Comparison of ENCODE assay signal across 8 mouse cellular contexts in genomic region chr6:22983769-22984519, GRCm38 (mm10).
DNase-seq lines count a peak whose midpoint lies in the region; ATAC-seq lines count a peak whose summit lies in the region.

No protein-coding gene starts in this region.

- no peak overlapping the region for H3K9ac ChIP-seq in neural tube, embryonic 11.5 days (ENCODE audit: low read length)
- no peak overlapping the region; the same call in 1 of the 2 replicates for H3K9ac ChIP-seq in hindbrain, embryonic 13.5 days
- no peak overlapping the region for H3K9ac ChIP-seq in intestine, embryonic 16.5 days (ENCODE audit: low read depth, low read length)

- H3K4me2 ChIP-seq in neural tube, embryonic 11.5 days (ENCODE audit: low read depth), result 0 out of 2 replicates have a peak overlapping the region, but pooled peaks have one; percentile 7
- H3K4me2 ChIP-seq in hindbrain, embryonic 13.5 days, result peak overlapping the region; percentile 39
- H3K4me2 ChIP-seq in intestine, embryonic 16.5 days (ENCODE audit: low read depth, low read length), result no peak overlapping the region

- intact Hi-C loops in heart, postnatal 36 days (cut with DNase I), result loop anchor here (10.0 kb wide), 1 partner anchor 859 kb away; no protein-coding TSS in a partner anchor

- 14% methylated on average over 9 of the region's 9 CpGs for WGBS in heart, embryonic 10.5 days
- 9% methylated on average over 9 of the region's 9 CpGs for WGBS in neural tube, embryonic 11.5 days
- WGBS in hindbrain, embryonic 13.5 days, result 5% methylated on average over 9 of the region's 9 CpGs
- WGBS in intestine, embryonic 16.5 days, result 7% methylated on average over 9 of the region's 9 CpGs

- H3K4me1 ChIP-seq in heart, embryonic 10.5 days, result no peaks in the 10 kb centered on the region
- no peaks in the 10 kb centered on the region for H3K4me1 ChIP-seq in neural tube, embryonic 11.5 days (ENCODE audit: control insufficient read depth, insufficient read depth, low read length)
- no peaks in the 10 kb centered on the region; the same call in 1 of the 2 replicates for H3K4me1 ChIP-seq in hindbrain, embryonic 13.5 days (replicated peaks)
- no peaks in the 10 kb centered on the region for H3K4me1 ChIP-seq in intestine, embryonic 16.5 days (ENCODE audit: control insufficient read depth, insufficient read depth, low read length)

- no peak for DNase-seq in heart, embryonic 10.5 days (ENCODE audit: low spot score)
- DNase-seq in heart, postnatal 36 days, result no peak
- peak; percentile 13 for DNase-seq in neural tube, embryonic 11.5 days (ENCODE audit: low spot score)
- DNase-seq in neural tube, embryonic 10.5 days (ENCODE audit: extremely low spot score, low spot score), result no peak
- DNase-seq in urinary bladder, postnatal 4 days (ENCODE audit: low spot score in 2 of 2), result no peak

- H3K27ac ChIP-seq in heart, embryonic 10.5 days, result no peak overlapping the region
- H3K27ac ChIP-seq in neural tube, embryonic 11.5 days (ENCODE audit: low read depth, low read length), result no peak overlapping the region
- H3K27ac ChIP-seq in hindbrain, embryonic 13.5 days, result no peak overlapping the region
- no peak overlapping the region for H3K27ac ChIP-seq in intestine, embryonic 16.5 days (ENCODE audit: low read length)

- no peaks in the 10 kb centered on the region for H3K36me3 ChIP-seq in heart, embryonic 10.5 days
- H3K36me3 ChIP-seq in neural tube, embryonic 11.5 days (ENCODE audit: control insufficient read depth, insufficient read depth, low read length), result no peaks in the 10 kb centered on the region
- H3K36me3 ChIP-seq in hindbrain, embryonic 13.5 days, result peaks cover 16% of the 10 kb centered on the region
- no peaks in the 10 kb centered on the region for H3K36me3 ChIP-seq in intestine, embryonic 16.5 days (ENCODE audit: control insufficient read depth, insufficient read depth, low read length)

- peak overlapping the region; percentile 39; the same call in 1 of the 2 replicates for H3K4me3 ChIP-seq in heart, embryonic 10.5 days
- no peak overlapping the region for H3K4me3 ChIP-seq in neural tube, embryonic 11.5 days (ENCODE audit: low read depth, low read length)
- H3K4me3 ChIP-seq in hindbrain, embryonic 13.5 days, result 0 out of 2 replicates have a peak overlapping the region, but pooled peaks have one; percentile 1
- no peak overlapping the region for H3K4me3 ChIP-seq in intestine, embryonic 16.5 days (ENCODE audit: low read length)

- no peaks in the 10 kb centered on the region for H3K27me3 ChIP-seq in heart, embryonic 10.5 days (ENCODE audit: insufficient read depth, poor library complexity, severe bottlenecking)
- H3K27me3 ChIP-seq in neural tube, embryonic 11.5 days (ENCODE audit: control insufficient read depth, insufficient read depth, low read length), result no peaks in the 10 kb centered on the region
- H3K27me3 ChIP-seq in hindbrain, embryonic 13.5 days, result no peaks in the 10 kb centered on the region
- H3K27me3 ChIP-seq in intestine, embryonic 16.5 days (replicated peaks; ENCODE audit: control insufficient read depth, insufficient read depth, low read length), result no peaks in the 10 kb centered on the region

- peak; percentile 73; the same call in 1 of the 2 replicates for ATAC-seq in neural tube, embryonic 11.5 days (ENCODE audit: insufficient read depth, low FRiP score, low TSS enrichment)
- peak; percentile 80 for ATAC-seq in hindbrain, embryonic 13.5 days (ENCODE audit: low FRiP score)
- ATAC-seq in intestine, embryonic 16.5 days, result no peak
- no peak for ATAC-seq in erythroblast, adult 5-6 weeks (replicated peaks; ENCODE audit: low FRiP score, poor library complexity, severe bottlenecking)

- peaks cover 3% of the 10 kb centered on the region; the same call in 1 of the 2 replicates for H3K9me3 ChIP-seq in heart, embryonic 10.5 days
- peaks cover 4% of the 10 kb centered on the region for H3K9me3 ChIP-seq in neural tube, embryonic 11.5 days (ENCODE audit: control insufficient read depth, low read length)
- H3K9me3 ChIP-seq in hindbrain, embryonic 13.5 days, result peaks cover 8% of the 10 kb centered on the region; the same call in 1 of the 2 replicates
- H3K9me3 ChIP-seq in intestine, embryonic 16.5 days (ENCODE audit: control insufficient read depth, low read length), result no peaks in the 10 kb centered on the region

Comparison
In these comparisons a context has a peak if more than half of its experiments do, and no peak if none do; other contexts are left out.
1. H3K4me3 ChIP-seq: peak in heart, embryonic 10.5 days (single experiment) and hindbrain, embryonic 13.5 days (single experiment); none in neural tube, embryonic 11.5 days (single experiment) and intestine, embryonic 16.5 days (single experiment).
2. ATAC-seq: peak in neural tube, embryonic 11.5 days (single experiment) and hindbrain, embryonic 13.5 days (single experiment); none in intestine, embryonic 16.5 days (single experiment) and erythroblast, adult 5-6 weeks (single experiment).